Mouse (Mus musculus) B cell, adult 67 days (primary cell): ENCODE results near the gene Vmn1r194. TPM values are rescaled to one million over a fixed set of nuclear protein-coding genes. Genes with fewer than 3 reads are reported as not detected.

Experiments used
- total RNA-seq, 2 experiments: library from RNA; stranded (reverse); gene quantifications; 4 replicates each; pipeline ENCODE4 v1.2.4; 2023

Vmn1r194 gene
- not detected for total RNA-seq

GRCm38 (mm10) chr13:22243915-22244314, at the start of gene Vmn1r194:
Gene Vmn1r194, plus strand, starts transcription at chr13:22244215.

GRCm38 (mm10) chr13:22223060-22223459, 21.0 kb upstream of the Vmn1r194 start, which contains the start of gene Vmn1r193:
Gene Vmn1r193, minus strand, starts transcription at chr13:22223160.

GRCm38 (mm10) chr13:22270222-22270621, 26.2 kb downstream of the Vmn1r194 start, which contains the start of gene Vmn1r195:
Gene Vmn1r195, plus strand, starts transcription at chr13:22270522.

GRCm38 (mm10) chr13:22289620-22290019, 45.6 kb downstream of the Vmn1r194 start, which contains the start of gene Vmn1r196:
Gene Vmn1r196, plus strand, starts transcription at chr13:22289920.

Other genes with a start within 250 kb of the Vmn1r194 start
- gene Prss16, start 234.5 kb upstream of the Vmn1r194 start, total RNA-seq = under 1 TPM in 1 of 2 experiments, not detected in 1; 0.70 TPM
- 10 to 100 TPM; 49.1 to 92.2 TPM for gene Hist1h2ah, start 208.6 kb upstream of the Vmn1r194 start, total RNA-seq
- gene Hist1h2bk, start 208.3 kb upstream of the Vmn1r194 start, total RNA-seq = 10 to 100 TPM; 50.9 to 62.1 TPM
- gene Hist1h4i, start 202.9 kb upstream of the Vmn1r194 start, total RNA-seq = 100 to 1,000 TPM; 118 to 131 TPM
- gene Hist1h2ag, start 201.3 kb upstream of the Vmn1r194 start, total RNA-seq = 10 to 100 TPM; 70.3 to 95.1 TPM
- 100 to 1,000 TPM in 1 of 2 experiments, 10 to 100 TPM in 1; 96.7 to 143 TPM for gene Hist1h2bj, start 201.0 kb upstream of the Vmn1r194 start, total RNA-seq
- gene Vmn1r188, start 159.8 kb upstream of the Vmn1r194 start, total RNA-seq = not detected
- gene Vmn1r189, start 138.4 kb upstream of the Vmn1r194 start, total RNA-seq = not detected
- not detected for gene Vmn1r191, start 60.2 kb upstream of the Vmn1r194 start, total RNA-seq
- gene Vmn1r192, start 53.1 kb upstream of the Vmn1r194 start, total RNA-seq = not detected
- gene Vmn1r193, start 21.1 kb upstream of the Vmn1r194 start, total RNA-seq = not detected
- gene Vmn1r195, start 26.3 kb downstream of the Vmn1r194 start, total RNA-seq = not detected
- gene Vmn1r196, start 45.7 kb downstream of the Vmn1r194 start, total RNA-seq = not detected
- not detected for gene Vmn1r197, start 80.4 kb downstream of the Vmn1r194 start, total RNA-seq
- not detected for gene Vmn1r198, start 106.1 kb downstream of the Vmn1r194 start, total RNA-seq
- not detected for gene Vmn1r199, start 135.6 kb downstream of the Vmn1r194 start, total RNA-seq
- not detected for gene Vmn1r200, start 146.2 kb downstream of the Vmn1r194 start, total RNA-seq
- not detected for gene Vmn1r201, start 227.7 kb downstream of the Vmn1r194 start, total RNA-seq